Mouse (Mus musculus) olfactory bulb, adult 2 months (tissue): ENCODE results near the gene Ndufaf8.

ENCODE experiments used
- CTCF ChIP-seq: fragments of 200-500 bp; IDR thresholded peaks from 2 replicates; pipeline ENCODE4 v1.5.1; 2012; ENCODE audit warnings: low read depth, mild to moderate bottlenecking, low read length, moderate library complexity; ENCODE audit not compliant: insufficient read depth
- POLR2A ChIP-seq: fragments of 200-500 bp; IDR thresholded peaks from 2 replicates; pipeline ENCODE4 v1.6.1; 2012; ENCODE audit warnings: mild to moderate bottlenecking, low read depth, low read length, moderate library complexity; ENCODE audit not compliant: insufficient read depth

DNA sequence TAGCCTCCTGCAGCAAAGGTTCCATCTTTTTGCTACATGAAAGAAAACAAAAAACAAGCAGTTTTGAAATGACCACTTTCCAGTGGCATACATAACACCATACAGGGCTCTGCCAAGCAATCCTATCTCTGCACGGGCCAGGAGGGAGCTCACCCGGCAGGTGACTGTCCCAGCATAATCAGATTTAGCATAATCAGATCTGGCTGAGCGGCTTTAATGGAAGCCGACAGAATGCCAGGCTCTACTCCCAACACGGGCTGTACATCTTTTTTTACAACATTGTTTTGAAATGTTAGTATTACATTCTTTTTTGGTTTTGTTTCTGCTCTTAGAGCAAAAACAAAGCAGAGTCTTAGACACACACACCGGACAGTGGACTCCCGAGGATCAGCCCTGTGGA is 30.6 kb downstream of the Ndufaf8 start:
- TF ChIP-seq CTCF (no peak), POLR2A (no peak)
